Mouse (Mus musculus): ENCODE results near the gene Adh6a.
"Not testable (repeated sequence)": the region's sequence is repeated elsewhere in the genome, so short reads cannot be mapped to it uniquely, and the experiment has no call there.

The Adh6a gene

DNA sequence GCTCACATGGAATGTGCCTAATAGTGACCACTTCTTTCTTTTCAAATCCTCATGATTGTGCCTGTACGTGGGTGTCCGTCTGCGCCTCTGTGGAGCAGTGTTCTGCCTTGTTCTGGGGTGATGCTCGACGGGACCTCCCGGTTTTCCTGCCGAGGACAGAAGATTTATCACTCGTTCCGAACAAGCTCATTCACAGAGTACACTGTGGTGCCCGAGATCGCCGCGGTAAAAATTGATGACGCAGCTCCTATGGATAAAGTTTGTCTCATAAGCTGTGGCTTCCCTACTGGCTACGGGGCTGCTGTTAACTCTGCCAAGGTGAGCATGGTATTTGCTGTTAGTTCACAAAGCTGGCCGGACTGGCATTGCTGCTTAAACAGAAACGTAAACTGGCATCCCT is 11.9 kb downstream of the Adh6a start:
- DNase-seq (ENCODE audit: extremely low spot score), result no peak

DNA sequence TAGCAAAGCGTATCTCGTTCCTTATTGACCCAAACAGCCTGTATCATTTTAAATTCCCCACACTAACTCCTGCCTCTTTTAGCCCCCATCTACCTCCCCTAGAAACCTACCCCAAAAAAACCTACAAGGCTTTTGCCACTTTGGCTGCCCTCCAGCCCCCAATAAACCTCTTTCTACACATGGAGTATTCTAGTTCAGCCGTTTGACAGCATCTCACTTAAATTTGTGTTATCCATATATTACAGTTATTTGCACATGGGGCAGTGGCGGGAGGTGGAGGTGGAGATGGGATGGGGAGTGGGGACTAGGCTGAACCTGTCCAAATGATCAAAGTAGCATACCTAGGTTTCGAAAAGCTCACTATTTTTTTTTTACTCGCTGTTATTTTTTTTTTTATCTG is 12.4 kb downstream of the Adh6a start:
- no peak for DNase-seq (ENCODE audit: extremely low spot score)

DNA sequence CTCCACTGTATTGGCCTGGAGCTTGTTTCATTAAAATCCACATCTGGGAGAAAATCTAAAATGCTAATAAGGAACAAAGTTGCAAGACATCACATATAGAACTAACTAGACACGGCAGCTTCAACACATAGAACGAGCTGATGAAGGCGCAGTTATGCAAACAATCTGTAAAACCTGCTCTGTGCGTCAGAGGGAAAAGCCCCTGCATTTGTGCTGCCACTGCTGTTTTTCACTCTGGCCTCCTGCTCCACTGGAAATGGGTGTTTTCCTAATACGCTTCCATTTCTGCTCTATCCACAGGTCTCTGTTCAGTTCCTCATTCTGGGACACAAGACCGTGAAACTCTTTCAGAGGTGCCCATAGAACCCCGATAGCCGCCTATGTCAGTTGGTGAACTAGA is 20.8 kb downstream of the Adh6a start:
- DNase-seq (ENCODE audit: extremely low spot score), result no peak

DNA sequence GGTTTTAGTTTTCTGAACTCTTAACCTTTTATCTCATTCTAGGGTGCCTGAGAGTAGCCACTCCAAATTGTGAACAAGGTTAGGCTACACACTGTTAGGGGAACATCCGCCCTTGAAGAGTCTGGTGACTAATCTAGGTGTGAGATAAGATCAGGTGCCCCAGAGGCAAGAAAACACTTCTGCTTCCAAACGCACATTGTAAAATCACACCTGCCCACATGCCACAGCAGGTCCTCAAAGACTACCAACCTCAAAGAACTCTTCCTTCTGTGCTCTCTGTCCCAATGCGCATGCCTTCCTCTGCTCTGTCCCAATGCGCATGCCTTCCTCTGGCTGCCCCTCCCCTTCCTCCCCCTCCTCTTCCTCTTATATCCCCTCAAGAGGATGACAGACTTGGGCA is 21.2 kb downstream of the Adh6a start:
- DNase-seq (ENCODE audit: extremely low spot score), result no peak

DNA sequence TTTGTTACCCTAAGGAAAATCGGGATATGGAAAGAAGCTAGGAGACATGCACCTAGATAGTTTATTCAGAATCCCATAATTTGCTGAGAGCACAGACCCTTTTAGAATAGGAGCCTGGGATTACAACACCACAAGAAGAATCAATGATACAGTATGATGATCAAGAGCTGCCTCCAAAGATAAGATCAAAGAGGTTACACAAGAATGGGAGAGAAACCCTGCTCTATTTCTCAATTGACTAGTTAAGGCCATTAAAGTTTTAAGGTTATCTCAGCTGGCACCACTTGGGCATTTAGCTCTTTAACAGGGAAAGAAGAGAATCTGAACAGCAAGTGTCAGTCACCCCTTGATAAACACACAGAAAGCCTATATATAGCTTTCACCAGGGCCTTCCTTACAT is 22.5 kb downstream of the Adh6a start:
- DNase-seq (ENCODE audit: extremely low spot score), result no peak

DNA sequence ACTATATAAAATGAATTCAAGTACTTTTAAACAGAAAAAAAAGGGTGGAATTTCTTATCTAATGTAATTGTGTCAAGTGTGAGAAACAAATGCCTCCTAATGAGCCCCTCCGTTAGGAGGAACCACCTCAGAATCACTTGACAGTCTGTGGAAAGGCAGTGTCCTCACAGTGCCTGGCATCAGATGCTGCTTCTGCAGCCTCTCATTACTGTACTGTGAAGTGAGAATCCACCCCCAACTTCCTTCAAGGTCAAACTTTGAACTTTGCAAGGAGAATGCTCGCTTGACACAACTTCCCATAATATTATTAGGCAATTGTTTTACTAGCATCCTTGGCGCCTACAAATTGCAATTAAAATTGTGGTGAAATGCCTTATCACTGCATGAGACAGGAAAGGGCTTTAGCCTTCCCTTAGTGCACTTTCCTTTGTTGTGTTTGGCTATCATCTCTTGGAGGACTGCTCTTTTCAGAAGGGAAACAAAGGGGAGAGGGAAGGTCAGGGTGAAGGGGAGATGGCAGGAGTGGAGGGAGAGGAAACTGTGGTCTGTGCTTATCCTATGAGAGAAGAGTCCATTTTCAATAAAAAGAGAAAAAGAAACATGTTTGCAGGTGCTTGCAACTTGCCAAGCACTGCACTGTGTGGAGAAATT is 23.1 kb downstream of the Adh6a start:
- DNase-seq (ENCODE audit: extremely low spot score), result no peak

DNA sequence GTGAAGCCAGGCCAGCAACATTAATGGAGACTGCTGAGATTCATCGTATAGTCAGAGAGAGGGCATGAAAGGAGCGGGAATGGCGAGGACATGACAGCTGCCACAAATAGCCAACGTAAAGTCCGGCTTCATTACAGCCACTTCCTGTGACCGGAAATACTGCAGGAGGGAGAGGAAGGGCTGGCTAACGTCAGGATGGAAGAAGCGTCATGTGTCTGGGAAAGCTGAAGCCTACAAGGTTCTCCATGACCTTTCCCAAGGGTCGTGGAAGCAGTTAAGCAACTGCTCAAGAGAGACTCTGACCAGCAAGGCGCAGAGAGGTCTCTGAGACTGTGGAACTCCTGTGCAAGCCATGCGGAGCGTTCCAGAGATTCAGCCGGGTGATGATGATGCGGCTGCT is 28.4 kb downstream of the Adh6a start, which contains the start of gene Adh6b:
Gene Adh6b (plus strand): TSS at position 305 of the 400 bp plus-strand sequence.
- no peak for DNase-seq (ENCODE audit: extremely low spot score)

DNA sequence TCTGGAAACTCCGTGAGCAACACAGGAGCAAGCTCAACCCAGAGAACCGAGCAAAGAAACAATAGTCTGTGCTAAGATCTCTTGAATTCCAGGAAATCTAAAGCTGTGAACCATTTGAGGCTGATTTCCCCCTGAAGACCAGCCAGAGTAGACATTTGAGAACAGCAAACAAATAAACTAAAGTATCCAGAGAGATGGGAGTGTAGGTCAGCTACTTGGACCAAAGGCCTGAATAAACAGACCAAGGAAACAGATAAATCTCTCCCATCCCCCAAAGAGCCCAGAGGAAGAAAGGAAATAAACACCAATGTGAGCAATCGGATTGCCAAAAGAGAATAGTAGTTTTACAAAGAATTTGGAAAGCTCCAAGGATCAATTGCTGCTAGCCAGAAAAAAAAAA is 34.0 kb downstream of the Adh6a start:
- no peak for DNase-seq (ENCODE audit: extremely low spot score)

DNA sequence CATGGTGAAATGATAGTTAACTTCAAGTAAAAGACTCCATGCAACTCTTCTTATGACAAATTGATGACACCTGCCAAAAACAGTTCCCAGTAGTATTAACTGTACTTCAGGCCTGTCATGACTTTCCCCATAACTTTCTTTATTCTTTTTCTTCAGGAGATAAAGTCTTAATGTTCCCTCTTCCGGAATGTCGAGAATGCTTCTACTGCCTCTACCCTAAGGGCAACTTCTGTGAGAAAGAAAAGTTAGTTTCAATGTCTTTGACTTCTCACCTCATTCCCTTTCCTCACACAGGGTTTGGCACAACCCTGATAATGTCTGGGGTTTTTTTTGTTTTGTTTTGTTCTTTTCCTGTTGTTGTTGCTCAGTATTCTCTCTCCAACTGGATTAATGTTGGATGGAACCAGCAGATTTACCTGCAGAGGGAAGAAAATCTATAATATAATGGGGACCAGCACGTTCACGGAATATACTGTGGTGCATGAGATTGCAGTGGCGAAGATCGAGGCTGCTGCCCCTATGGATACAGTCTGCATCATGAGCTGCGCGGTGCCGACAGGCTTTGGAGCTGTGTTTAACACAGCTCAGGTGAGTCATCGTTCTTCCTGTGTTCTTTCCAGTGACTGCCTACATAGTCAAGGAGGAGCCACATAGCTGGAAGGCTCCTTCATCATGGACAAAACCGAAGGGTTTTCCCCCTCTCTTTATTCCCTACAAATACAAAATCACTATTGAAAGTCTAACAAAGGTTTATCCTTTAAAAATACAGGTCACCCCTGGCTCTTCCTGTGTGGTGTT is 39.1 kb downstream of the Adh6a start:
- DNase-seq (ENCODE audit: extremely low spot score), result no peak

DNA sequence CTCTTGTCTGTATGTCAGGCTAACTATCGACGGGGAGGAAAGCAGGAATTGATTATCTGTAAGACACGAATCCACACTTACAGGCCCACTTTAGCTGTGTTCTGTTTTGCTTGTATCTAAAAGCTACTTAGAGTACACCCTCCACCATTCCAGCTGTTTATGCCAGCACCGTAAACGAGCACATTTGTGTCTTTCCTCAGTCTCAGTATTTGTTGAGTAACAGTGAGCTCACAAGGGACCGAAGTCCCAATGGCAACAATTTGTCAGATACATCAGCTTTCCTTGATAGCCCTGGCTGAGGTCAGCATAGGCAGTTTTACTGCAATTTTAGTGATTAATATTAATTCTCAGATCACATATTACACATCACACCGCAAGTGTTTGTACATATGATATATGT is 45.8 kb downstream of the Adh6a start:
- DNase-seq (ENCODE audit: extremely low spot score), result no peak

DNA sequence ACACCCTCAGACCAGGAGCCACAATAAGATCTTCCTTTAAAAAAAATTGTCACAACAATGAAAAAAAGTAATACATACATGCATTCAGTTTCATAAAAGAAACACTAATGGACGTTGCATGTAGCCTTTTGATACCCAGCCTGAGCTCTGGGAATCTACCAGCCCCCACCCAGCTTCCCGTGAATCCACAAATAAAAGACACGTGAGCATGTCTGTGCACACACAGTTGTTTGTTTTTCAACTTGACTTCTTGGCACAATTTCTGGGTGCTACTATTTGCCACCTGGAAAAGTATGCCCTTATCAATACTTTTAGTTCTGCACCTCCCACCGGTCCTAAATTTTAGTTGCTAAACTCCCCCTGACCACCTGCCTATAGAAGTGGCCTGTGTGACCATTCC is 47.6 kb downstream of the Adh6a start:
- no peak for DNase-seq (ENCODE audit: extremely low spot score)

DNA sequence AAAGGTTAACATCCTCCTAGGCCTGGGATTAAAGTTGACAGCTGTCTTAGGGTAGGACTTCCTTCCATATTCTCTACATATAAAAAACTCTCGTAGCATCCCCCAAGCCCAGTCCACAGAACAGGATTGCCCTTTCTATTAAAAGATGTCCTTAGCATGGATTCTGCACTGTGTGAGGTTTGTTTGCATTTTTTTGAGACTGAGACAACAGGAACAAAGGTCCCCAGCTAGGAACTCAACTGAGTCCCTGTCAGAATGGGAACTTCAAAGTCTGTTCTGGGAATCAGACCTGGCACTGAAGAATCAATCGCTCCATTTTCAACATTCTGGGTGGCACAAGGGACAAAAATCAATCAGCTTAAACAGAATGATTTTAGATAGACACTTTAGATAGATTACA is 49.8 kb downstream of the Adh6a start:
- DNase-seq (ENCODE audit: extremely low spot score), result no peak

DNA sequence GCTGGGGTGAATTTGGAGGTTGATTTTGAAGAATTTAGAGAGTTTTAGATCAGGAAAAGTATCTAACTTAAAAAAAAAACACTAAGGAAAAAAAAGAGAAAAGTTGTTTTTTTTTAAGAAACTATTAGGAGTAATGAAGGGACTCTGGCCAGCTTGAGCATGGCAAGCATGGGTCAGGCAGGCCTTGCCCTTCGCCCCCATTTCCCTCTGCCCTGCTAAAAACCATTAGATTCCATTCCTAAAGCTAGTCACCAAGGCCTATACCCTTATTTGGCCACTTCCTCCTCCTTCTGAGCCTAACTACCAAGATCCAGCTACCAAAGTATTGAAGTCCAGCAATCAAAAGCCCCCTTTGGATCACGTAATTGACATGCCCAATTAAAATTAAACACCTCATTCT is 53.1 kb downstream of the Adh6a start:
- no peak for DNase-seq (ENCODE audit: extremely low spot score)

DNA sequence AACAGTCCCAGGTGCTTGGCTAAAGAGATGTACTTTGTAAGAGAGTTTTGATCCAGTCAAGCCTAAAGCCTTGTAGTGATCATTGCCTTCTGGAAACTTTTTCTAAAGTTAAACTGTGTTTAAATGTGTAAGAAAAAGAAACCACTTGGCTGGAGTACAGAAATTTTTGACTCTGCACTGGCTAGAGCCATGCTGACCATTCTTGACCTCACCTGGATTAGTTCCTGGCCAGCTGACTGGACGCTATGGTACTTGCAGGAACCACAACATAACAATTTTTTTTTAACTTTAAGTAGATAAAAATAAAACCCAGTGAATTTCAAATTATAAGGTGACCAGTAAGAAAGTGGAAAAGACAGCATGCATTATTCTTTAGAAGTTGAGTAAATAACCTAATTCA is 56.5 kb downstream of the Adh6a start:
- no peak for DNase-seq (ENCODE audit: extremely low spot score)

DNA sequence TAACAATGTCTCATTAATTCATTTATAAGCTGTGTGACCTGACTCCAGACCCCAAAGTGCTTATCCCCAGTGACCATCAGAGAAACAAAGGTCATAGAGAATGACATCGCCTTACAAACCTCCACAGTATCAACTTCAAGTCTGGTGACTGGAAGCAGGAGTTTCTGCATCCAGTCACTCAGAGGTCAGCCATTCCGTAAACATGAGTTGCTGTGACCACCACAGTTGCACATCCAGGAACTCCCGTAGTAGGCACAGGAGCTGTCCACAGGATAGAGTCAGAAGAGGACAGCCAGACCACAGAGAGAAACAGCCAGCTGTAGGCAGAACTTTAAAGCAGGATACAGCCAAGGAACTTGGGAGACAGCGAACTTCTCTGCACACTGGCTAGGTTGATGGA is 57.2 kb downstream of the Adh6a start:
- DNase-seq (ENCODE audit: extremely low spot score), result not testable (repeated sequence)

DNA sequence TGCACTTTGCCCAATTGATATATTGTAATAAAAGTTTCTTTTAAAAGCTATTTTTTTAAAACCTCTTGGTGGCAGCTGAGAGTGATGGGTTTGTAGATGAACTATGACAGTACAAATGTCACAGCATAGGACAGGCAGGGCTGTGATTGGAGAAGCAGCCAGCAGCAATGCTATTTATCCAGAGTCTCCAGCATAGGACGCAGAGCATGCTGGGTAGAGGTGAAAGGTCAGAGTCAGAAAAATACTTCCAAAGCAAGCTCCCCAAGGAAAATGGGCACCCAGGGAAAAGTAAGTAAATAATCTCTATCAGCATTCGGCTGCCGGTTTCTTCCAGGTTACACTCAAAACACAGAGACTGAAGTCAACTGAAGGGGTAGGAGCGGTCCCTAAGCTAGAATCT is 60.8 kb downstream of the Adh6a start:
- DNase-seq (ENCODE audit: extremely low spot score), result no peak

DNA sequence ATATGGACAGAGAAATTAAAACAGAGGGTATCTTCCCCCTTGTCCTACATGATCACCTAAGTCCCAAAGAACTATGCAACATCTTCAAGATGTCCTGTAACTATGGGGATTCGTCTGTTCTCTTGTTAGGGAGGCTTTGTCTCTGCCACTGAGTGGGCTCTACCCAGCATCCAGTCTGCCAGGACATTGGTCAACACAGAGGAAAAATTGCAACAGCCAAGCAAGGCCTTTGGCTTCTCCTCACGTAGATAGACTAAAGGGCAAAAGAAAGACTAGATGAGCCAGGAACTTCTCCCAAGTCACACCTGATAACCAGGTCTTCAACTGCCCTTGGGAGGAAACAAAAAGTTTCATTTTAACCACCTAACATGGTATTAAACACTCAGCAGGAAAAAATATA is 62.1 kb downstream of the Adh6a start:
- no peak for DNase-seq (ENCODE audit: extremely low spot score)
